Mouse (Mus musculus): ENCODE results near the gene Hip1r. TPM values are rescaled to one million over a fixed set of nuclear protein-coding genes. Genes with fewer than 3 reads are reported as not detected.

Gene Hip1r
- total and polyA plus RNA-seq, 2 experiments: 9.7 to 11.5 TPM

DNA sequence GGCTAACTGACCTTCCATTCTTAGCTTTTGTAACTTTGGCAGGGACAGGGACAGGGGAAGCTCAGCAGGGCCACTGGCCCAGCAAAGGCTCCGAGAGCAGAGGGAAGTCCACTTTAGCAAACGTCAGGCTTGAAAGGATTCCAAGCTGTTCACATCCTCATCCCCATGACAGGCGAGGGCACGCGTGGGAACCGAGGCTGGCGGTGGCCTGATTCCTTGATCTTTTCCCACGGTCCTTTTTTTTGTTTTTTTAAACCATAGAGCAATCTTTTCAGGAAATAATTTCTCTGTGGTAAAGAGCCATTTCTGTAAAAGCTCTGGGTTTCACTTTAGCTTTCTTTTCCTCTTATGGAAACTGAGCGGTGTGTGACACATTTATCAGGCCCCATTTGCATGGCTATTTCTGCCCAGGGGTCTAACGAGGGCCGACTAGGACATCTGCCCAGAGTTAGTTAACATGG lies 41.4 kb downstream of the Hip1r start:
- Histone ChIP-seq H3K9ac (ENCODE audit: low read depth, low read length) (no peak overlapping the region), H3K36me3 (ENCODE audit: control insufficient read depth, insufficient read depth, low read length) (no peaks in the 10 kb centered on the region; the same call in 1 of the 2 replicates), H3K27me3 (ENCODE audit: control insufficient read depth, insufficient read depth, low read length) (no peaks in the 10 kb centered on the region), H3K27ac (replicated peaks; ENCODE audit: insufficient read depth, low read depth, low read length) (0 out of 2 replicates have a peak overlapping the region, but pooled peaks have one; percentile 0), H3K4me1 (ENCODE audit: control insufficient read depth, insufficient read depth, low read length) (peaks cover 52% of the 10 kb centered on the region), H3K4me3 (ENCODE audit: insufficient read depth, low read depth, low read length) (no peak overlapping the region), H3K79me2 (ENCODE audit: control insufficient read depth, insufficient read depth, low read length) (peaks cover 64% of the 10 kb centered on the region)
- TF ChIP-seq CTCF (IDR thresholded peaks at IDR 0.05; ENCODE audit: low read depth, low read length) (no peak), POLR2A (IDR thresholded peaks at IDR 0.05; ENCODE audit: extremely low read depth, insufficient read depth, low read length) (no peak)
- WGBS: 22% methylated on average over 11 of the region's 11 CpGs
- peak; percentile 65 for DNase-seq (ENCODE audit: extremely low read depth, low read depth, low spot score)

DNA sequence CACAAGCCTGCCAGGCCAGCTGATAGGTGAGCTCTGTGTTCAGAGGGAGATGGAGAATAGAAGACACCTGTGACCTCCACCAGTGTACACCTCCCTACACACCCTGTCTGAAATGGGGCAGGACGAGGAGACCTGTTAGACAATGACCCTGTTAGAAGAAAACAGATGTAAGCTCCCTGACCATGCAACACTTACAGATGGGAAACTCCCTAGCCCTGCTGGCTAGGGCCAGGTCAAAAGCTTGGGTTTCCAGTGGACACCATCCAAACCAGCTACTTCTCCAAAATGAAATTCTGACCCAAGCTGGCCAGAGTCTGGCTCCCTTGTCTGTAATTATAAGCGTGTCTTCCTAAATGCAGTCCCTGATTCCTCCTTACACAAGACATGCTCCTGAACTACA lies 42.3 kb downstream of the Hip1r start:
- 31% methylated on average over 2 of the region's 2 CpGs for WGBS
- no peak overlapping the region for H3K27ac ChIP-seq (replicated peaks; ENCODE audit: insufficient read depth, low read depth, low read length)
- peak; percentile 53 for DNase-seq (ENCODE audit: extremely low read depth, low read depth, low spot score)
- peaks cover 69% of the 10 kb centered on the region for H3K79me2 ChIP-seq (ENCODE audit: control insufficient read depth, insufficient read depth, low read length)
- no peaks in the 10 kb centered on the region for H3K36me3 ChIP-seq (ENCODE audit: control insufficient read depth, insufficient read depth, low read length)
- no peak overlapping the region for H3K4me3 ChIP-seq (ENCODE audit: insufficient read depth, low read depth, low read length)
- H3K4me1 ChIP-seq (ENCODE audit: control insufficient read depth, insufficient read depth, low read length): peaks cover 60% of the 10 kb centered on the region
- H3K9ac ChIP-seq (ENCODE audit: low read depth, low read length): no peak overlapping the region
- no peak for TF ChIP-seq POLR2A (IDR thresholded peaks at IDR 0.05; ENCODE audit: extremely low read depth, insufficient read depth, low read length)
- TF ChIP-seq CTCF (IDR thresholded peaks at IDR 0.05; ENCODE audit: low read depth, low read length): no peak
- no peaks in the 10 kb centered on the region for H3K27me3 ChIP-seq (ENCODE audit: control insufficient read depth, insufficient read depth, low read length)

DNA sequence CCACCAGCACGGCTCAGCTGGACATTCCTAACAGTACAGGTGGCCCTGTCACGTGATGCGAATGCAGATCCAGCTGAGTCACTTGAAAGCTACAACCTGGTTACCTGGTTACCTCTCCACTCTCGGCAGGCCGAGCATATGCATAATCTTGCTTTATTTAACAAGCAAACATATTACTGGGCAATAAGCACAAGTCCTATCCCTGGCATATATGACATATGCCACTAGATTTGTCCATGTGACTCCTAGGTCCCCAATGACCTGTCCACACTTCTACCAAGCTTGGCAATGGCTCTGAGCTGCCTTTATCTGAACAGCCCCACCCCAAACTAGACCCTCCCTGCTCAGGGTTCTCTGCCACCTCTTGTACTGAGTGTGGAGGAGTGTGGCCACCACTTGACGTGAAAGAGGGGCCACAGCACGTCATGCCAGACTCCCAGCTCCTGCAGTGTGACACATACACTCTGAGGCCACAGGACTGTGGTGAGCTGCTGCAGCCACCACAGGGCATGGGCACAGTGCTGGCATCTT lies 42.9 kb downstream of the Hip1r start:
- TF ChIP-seq CTCF (IDR thresholded peaks at IDR 0.05; ENCODE audit: low read depth, low read length) (no peak), POLR2A (IDR thresholded peaks at IDR 0.05; ENCODE audit: extremely low read depth, insufficient read depth, low read length) (no peak)
- 63% methylated on average over 7 of the region's 7 CpGs for WGBS
- Histone ChIP-seq H3K27me3 (ENCODE audit: control insufficient read depth, insufficient read depth, low read length) (no peaks in the 10 kb centered on the region), H3K36me3 (ENCODE audit: control insufficient read depth, insufficient read depth, low read length) (no peaks in the 10 kb centered on the region), H3K9ac (ENCODE audit: low read depth, low read length) (0 out of 2 replicates have a peak overlapping the region, but pooled peaks have one; percentile 15), H3K4me3 (ENCODE audit: insufficient read depth, low read depth, low read length) (no peak overlapping the region), H3K4me1 (ENCODE audit: control insufficient read depth, insufficient read depth, low read length) (peaks cover 62% of the 10 kb centered on the region), H3K27ac (replicated peaks; ENCODE audit: insufficient read depth, low read depth, low read length) (no peak overlapping the region), H3K79me2 (ENCODE audit: control insufficient read depth, insufficient read depth, low read length) (peaks cover 68% of the 10 kb centered on the region)
- DNase-seq (ENCODE audit: extremely low read depth, low read depth, low spot score): no peak

DNA sequence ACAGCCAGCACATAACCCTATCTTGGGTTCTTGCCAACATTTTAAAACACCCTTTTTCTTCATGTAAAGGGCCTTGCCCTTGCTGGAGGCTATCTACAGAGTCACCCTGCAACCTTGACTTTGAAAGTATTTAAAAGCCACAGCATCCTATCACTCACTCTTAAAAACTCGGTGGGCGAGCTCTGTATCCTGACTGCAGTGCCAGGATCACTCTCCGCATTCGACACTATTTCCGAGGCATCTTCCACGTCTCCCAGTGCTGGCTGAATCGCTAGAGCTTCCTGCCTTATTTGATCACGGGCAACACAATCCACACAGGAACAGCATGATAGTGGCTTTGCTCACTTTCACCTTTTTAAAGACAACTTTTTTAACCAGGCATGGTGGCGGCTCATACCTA lies 44.5 kb downstream of the Hip1r start:
- no peak overlapping the region for H3K4me3 ChIP-seq (ENCODE audit: insufficient read depth, low read depth, low read length)
- no peak for DNase-seq (ENCODE audit: extremely low read depth, low read depth, low spot score)
- TF ChIP-seq CTCF (IDR thresholded peaks at IDR 0.05; ENCODE audit: low read depth, low read length) (no peak), POLR2A (IDR thresholded peaks at IDR 0.05; ENCODE audit: extremely low read depth, insufficient read depth, low read length) (no peak)
- H3K79me2 ChIP-seq (ENCODE audit: control insufficient read depth, insufficient read depth, low read length): peaks cover 56% of the 10 kb centered on the region
- H3K4me1 ChIP-seq (ENCODE audit: control insufficient read depth, insufficient read depth, low read length): peaks cover 56% of the 10 kb centered on the region
- no peak overlapping the region for H3K9ac ChIP-seq (ENCODE audit: low read depth, low read length)
- no peaks in the 10 kb centered on the region for H3K36me3 ChIP-seq (ENCODE audit: control insufficient read depth, insufficient read depth, low read length)
- no peaks in the 10 kb centered on the region for H3K27me3 ChIP-seq (ENCODE audit: control insufficient read depth, insufficient read depth, low read length)
- no peak overlapping the region for H3K27ac ChIP-seq (replicated peaks; ENCODE audit: insufficient read depth, low read depth, low read length)
- 65% methylated on average over 9 of the region's 9 CpGs for WGBS

DNA sequence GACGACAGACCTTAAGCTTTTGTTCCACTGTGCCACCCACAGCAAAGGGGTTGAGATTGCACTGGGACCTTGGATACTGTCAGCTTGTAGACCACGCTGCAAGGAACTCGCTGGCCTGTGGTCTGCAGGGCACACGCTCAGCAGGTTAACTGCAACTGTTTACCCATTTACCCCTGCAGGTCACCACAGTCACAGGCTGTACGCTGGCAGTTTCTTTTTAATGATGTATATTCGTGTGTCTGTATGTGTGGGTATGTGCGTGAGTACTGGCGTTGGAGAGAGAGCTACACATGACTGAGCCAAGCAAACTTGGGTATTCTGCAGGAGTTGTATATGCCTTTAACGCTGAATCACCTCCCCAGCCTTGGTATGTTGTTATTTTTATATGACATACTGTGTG lies 45.2 kb downstream of the Hip1r start:
- peak; percentile 68 for DNase-seq (ENCODE audit: extremely low read depth, low read depth, low spot score)
- H3K27me3 ChIP-seq (ENCODE audit: control insufficient read depth, insufficient read depth, low read length): no peaks in the 10 kb centered on the region
- H3K9ac ChIP-seq (ENCODE audit: low read depth, low read length): no peak overlapping the region
- no peaks in the 10 kb centered on the region for H3K36me3 ChIP-seq (ENCODE audit: control insufficient read depth, insufficient read depth, low read length)
- H3K79me2 ChIP-seq (ENCODE audit: control insufficient read depth, insufficient read depth, low read length): peaks cover 54% of the 10 kb centered on the region
- H3K27ac ChIP-seq (replicated peaks; ENCODE audit: insufficient read depth, low read depth, low read length): no peak overlapping the region
- TF ChIP-seq CTCF (IDR thresholded peaks at IDR 0.05; ENCODE audit: low read depth, low read length) (no peak), POLR2A (IDR thresholded peaks at IDR 0.05; ENCODE audit: extremely low read depth, insufficient read depth, low read length) (no peak)
- WGBS: 77% methylated on average over 9 of the region's 9 CpGs
- H3K4me1 ChIP-seq (ENCODE audit: control insufficient read depth, insufficient read depth, low read length): peaks cover 52% of the 10 kb centered on the region
- no peak overlapping the region for H3K4me3 ChIP-seq (ENCODE audit: insufficient read depth, low read depth, low read length)

All from liver, adult 2 months (tissue).